Mouse (Mus musculus) liver, postnatal 0 days (tissue): ENCODE data around the gene Cadm2. TPM values are rescaled to one million over a fixed set of nuclear protein-coding genes. Genes with fewer than 3 reads are reported as not detected.

ENCODE experiments used
- ATAC-seq: fragments of 200-750 bp; cut with Nextera tagmentation; 2 replicates; pipeline ENCODE4 v1.8.0; 2017; ENCODE audit warnings: mild to moderate bottlenecking, moderate library complexity
- DNase-seq: peaks from one replicate; pipeline ENCODE4 v3.0.0-alpha.2; 2016
- H3K27ac ChIP-seq: fragments of 300-500 bp; sonication (generic); 2 replicates; pipeline ENCODE4 v1.5.1; 2014; ENCODE audit warnings: antibody characterized with exemption, moderate library complexity, mild to moderate bottlenecking, low read depth
- H3K27me3 ChIP-seq: fragments of 300-500 bp; sonication (generic); 2 replicates; pipeline ENCODE4 v1.6.1; 2014; ENCODE audit warnings: low read length, control low read depth, mixed read lengths; ENCODE audit not compliant: insufficient read depth
- H3K36me3 ChIP-seq: fragments of 300-500 bp; sonication (generic); replicated peaks from 2 replicates; pipeline ENCODE4 v1.6.1; 2014; ENCODE audit warnings: mild to moderate bottlenecking, control low read depth, low read length, moderate library complexity, mixed read lengths; ENCODE audit not compliant: insufficient read depth
- H3K4me1 ChIP-seq: fragments of 300-500 bp; sonication (generic); 2 replicates; pipeline ENCODE4 v1.6.1; 2014; ENCODE audit warnings: antibody characterized with exemption, mild to moderate bottlenecking, control low read depth; ENCODE audit not compliant: insufficient read depth
- H3K4me2 ChIP-seq: fragments of 300-500 bp; sonication (generic); 2 replicates; pipeline ENCODE4 v1.6.1; 2014; ENCODE audit warnings: low read depth, mild to moderate bottlenecking, low read length, moderate library complexity, mixed read lengths
- H3K4me3 ChIP-seq: fragments of 300-500 bp; sonication (generic); 2 replicates; pipeline ENCODE4 v1.5.1; 2014; ENCODE audit warnings: low read depth, low read length
- H3K9ac ChIP-seq: fragments of 300-500 bp; sonication (generic); replicated peaks from 2 replicates; pipeline ENCODE4 v1.6.1; 2014; ENCODE audit warnings: mild to moderate bottlenecking, moderate library complexity
- H3K9me3 ChIP-seq: fragments of 300-500 bp; sonication (generic); 2 replicates; pipeline ENCODE4 v1.6.1; 2016; ENCODE audit warnings: mild to moderate bottlenecking, control low read depth, low read length, mixed read lengths
- CTCF ChIP-seq: sonication (generic); IDR thresholded peaks from 2 replicates; pipeline ENCODE4 v1.5.1; 2016; ENCODE audit warnings: antibody characterized with exemption, low read depth
- EP300 ChIP-seq: IDR thresholded peaks from 2 replicates; pipeline ENCODE4 v1.6.1; 2016; ENCODE audit warnings: antibody characterized with exemption, low read depth, mild to moderate bottlenecking
- WGBS: fragments of 180-500 bp; shearing (Covaris S2); extraction: QIAGEN DNeasy Blood & Tissue Kit; methylation state at CpG from one replicate; pipeline ENCODE4 v1.1.7; 2014; ENCODE audit not compliant: insufficient replicate concordance; 5-methylcytosine and 5-hydroxymethylcytosine counted together
- polyA plus RNA-seq: library from polyadenylated mRNA; unstranded; fragments of >200 nt; fragmentation: Nextera tagmentation; extraction: Ambion mirVana; gene quantifications from 2 replicates; pipeline ENCODE4 v1.2.1, GENCODE M21; 2015

Cadm2 gene
- polyA plus RNA-seq, 1 experiment from 2014 or later = not detected

GRCm38 (mm10) chr16:66969520-66970144 lies 651.1 kb downstream of the Cadm2 start:
- DNase-seq = no peak
- H3K27me3 ChIP-seq = no peaks in the 10 kb centered on the region
- no peak overlapping the region for H3K4me3 ChIP-seq
- no peaks in the 10 kb centered on the region for H3K36me3 ChIP-seq
- WGBS = 80% methylated on average over 11 of the region's 11 CpGs
- no peak for ATAC-seq
- no peak overlapping the region for H3K4me2 ChIP-seq
- H3K27ac ChIP-seq = no peak overlapping the region
- H3K9ac ChIP-seq = no peak overlapping the region
- TF ChIP-seq EP300 (no peak), CTCF (no peak)
- no peaks in the 10 kb centered on the region for H3K9me3 ChIP-seq
- no peaks in the 10 kb centered on the region for H3K4me1 ChIP-seq

GRCm38 (mm10) chr16:66968336-66968735 lies 652.4 kb downstream of the Cadm2 start:
- WGBS = 77% methylated on average over 5 of the region's 5 CpGs
- Histone ChIP-seq H3K4me1 (no peaks in the 10 kb centered on the region), H3K4me2 (no peak overlapping the region), H3K27me3 (no peaks in the 10 kb centered on the region), H3K9ac (no peak overlapping the region), H3K36me3 (no peaks in the 10 kb centered on the region), H3K9me3 (no peaks in the 10 kb centered on the region), H3K27ac (no peak overlapping the region), H3K4me3 (no peak overlapping the region)
- TF ChIP-seq CTCF (no peak), EP300 (no peak)
- DNase-seq = no peak
- no peak for ATAC-seq

GRCm38 (mm10) chr16:66967686-66968085 lies 653.0 kb downstream of the Cadm2 start:
- no peak for DNase-seq
- H3K27ac ChIP-seq = no peak overlapping the region
- 75% methylated on average over 8 of the region's 8 CpGs for WGBS
- no peaks in the 10 kb centered on the region for H3K36me3 ChIP-seq
- no peak for ATAC-seq
- H3K4me1 ChIP-seq = no peaks in the 10 kb centered on the region
- H3K9me3 ChIP-seq = no peaks in the 10 kb centered on the region
- TF ChIP-seq EP300 (no peak), CTCF (no peak)
- H3K9ac ChIP-seq = no peak overlapping the region
- no peak overlapping the region for H3K4me2 ChIP-seq
- H3K27me3 ChIP-seq = no peaks in the 10 kb centered on the region
- H3K4me3 ChIP-seq = no peak overlapping the region

GRCm38 (mm10) chr16:66959146-66959545 lies 661.6 kb downstream of the Cadm2 start:
- H3K27ac ChIP-seq = no peak overlapping the region
- DNase-seq (no peak), ATAC-seq (no peak)
- H3K36me3 ChIP-seq = no peaks in the 10 kb centered on the region
- H3K4me3 ChIP-seq = no peak overlapping the region
- TF ChIP-seq EP300 (no peak), CTCF (no peak)
- no peaks in the 10 kb centered on the region for H3K27me3 ChIP-seq
- H3K4me1 ChIP-seq = no peaks in the 10 kb centered on the region
- H3K9me3 ChIP-seq = no peaks in the 10 kb centered on the region
- H3K9ac ChIP-seq = no peak overlapping the region
- 61% methylated on average over 3 of the region's 3 CpGs for WGBS
- no peak overlapping the region for H3K4me2 ChIP-seq

GRCm38 (mm10) chr16:66955876-66956275 lies 664.8 kb downstream of the Cadm2 start:
- no peak for TF ChIP-seq CTCF
- no peak for TF ChIP-seq EP300
- Histone ChIP-seq H3K4me3 (no peak overlapping the region), H3K4me2 (no peak overlapping the region), H3K9ac (no peak overlapping the region), H3K27me3 (no peaks in the 10 kb centered on the region), H3K36me3 (no peaks in the 10 kb centered on the region), H3K9me3 (no peaks in the 10 kb centered on the region), H3K27ac (no peak overlapping the region), H3K4me1 (no peaks in the 10 kb centered on the region)
- ATAC-seq (no peak), DNase-seq (no peak)
- WGBS = 75% methylated on average over 2 of the region's 2 CpGs

- no peaks in the 10 kb centered on the region for H3K9me3 ChIP-seq
- no peak overlapping the region for H3K4me3 ChIP-seq
- no peak overlapping the region for H3K9ac ChIP-seq
- DNase-seq (no peak), ATAC-seq (no peak)
- 75% methylated on average over 6 of the region's 6 CpGs for WGBS
- no peaks in the 10 kb centered on the region for H3K4me1 ChIP-seq
- H3K4me2 ChIP-seq = no peak overlapping the region
- no peak overlapping the region for H3K27ac ChIP-seq
- H3K36me3 ChIP-seq = no peaks in the 10 kb centered on the region
- no peak for TF ChIP-seq CTCF
- no peaks in the 10 kb centered on the region for H3K27me3 ChIP-seq
These were observed 684.4 kb downstream of the Cadm2 start for GRCm38 (mm10) chr16:66936332-66936731.

GRCm38 (mm10) chr16:66925517-66925916 lies 695.2 kb downstream of the Cadm2 start:
- Histone ChIP-seq H3K9ac (no peak overlapping the region), H3K27ac (no peak overlapping the region), H3K4me2 (no peak overlapping the region), H3K4me3 (no peak overlapping the region), H3K27me3 (no peaks in the 10 kb centered on the region), H3K36me3 (no peaks in the 10 kb centered on the region), H3K9me3 (no peaks in the 10 kb centered on the region), H3K4me1 (no peaks in the 10 kb centered on the region)
- TF ChIP-seq EP300 (no peak), CTCF (no peak)
- ATAC-seq (no peak), DNase-seq (no peak)
- 65% methylated on average over 1 of the region's 1 CpGs for WGBS
